Mouse (Mus musculus) hindbrain, embryonic 13.5 days (tissue): Measurements from ENCODE around the gene Pidd1. TPM values are rescaled to one million over a fixed set of nuclear protein-coding genes. Genes with fewer than 3 reads are reported as not detected.
A peak's percentile ranks its signal among the peaks of the same experiment; 100 is the strongest.

Experiments
- ATAC-seq: fragments of 200-750 bp; cut with Nextera tagmentation; 2 replicates; pipeline ENCODE4 v1.8.0; 2017; ENCODE audit warnings: moderate TSS enrichment; ENCODE audit not compliant: low FRiP score
- H3K27ac ChIP-seq: fragments of 300-500 bp; sonication (generic); 2 replicates; pipeline ENCODE4 v1.5.1; 2015; ENCODE audit warnings: inconsistent platforms, mild to moderate bottlenecking, moderate library complexity
- H3K27me3 ChIP-seq: fragments of 300-500 bp; sonication (generic); 2 replicates; pipeline ENCODE4 v1.6.1; 2015; ENCODE audit warnings: mild to moderate bottlenecking, inconsistent platforms
- H3K36me3 ChIP-seq: fragments of 300-500 bp; sonication (generic); 2 replicates; pipeline ENCODE4 v1.6.1; 2015; ENCODE audit warnings: mild to moderate bottlenecking, inconsistent platforms
- H3K4me1 ChIP-seq: fragments of 300-500 bp; sonication (generic); replicated peaks from 2 replicates; pipeline ENCODE4 v1.6.1; 2015; ENCODE audit warnings: inconsistent platforms
- H3K4me2 ChIP-seq: fragments of 300-500 bp; sonication (generic); 2 replicates; pipeline ENCODE4 v1.6.1; 2015; ENCODE audit warnings: inconsistent platforms, mild to moderate bottlenecking, moderate library complexity
- H3K4me3 ChIP-seq: fragments of 300-500 bp; sonication (generic); 2 replicates; pipeline ENCODE4 v1.5.1; 2015; ENCODE audit warnings: mild to moderate bottlenecking, inconsistent platforms
- H3K9ac ChIP-seq: fragments of 300-500 bp; sonication (generic); 2 replicates; pipeline ENCODE4 v1.6.1; 2015; ENCODE audit warnings: mild to moderate bottlenecking, inconsistent platforms
- H3K9me3 ChIP-seq: fragments of 300-500 bp; sonication (generic); 2 replicates; pipeline ENCODE4 v1.6.1; 2016; ENCODE audit warnings: inconsistent platforms
- WGBS: fragments of 180-500 bp; shearing (Covaris S2); methylation state at CpG from one replicate; pipeline ENCODE4 v1.1.7; 2015; 5-methylcytosine and 5-hydroxymethylcytosine counted together
- polyA plus RNA-seq: library from polyadenylated mRNA; unstranded; fragments of >200 nt; fragmentation: Nextera tagmentation; extraction: Ambion mirVana; gene quantifications from 2 replicates; pipeline ENCODE4 v1.2.1, GENCODE M21; 2015

Gene Pidd1
- polyA plus RNA-seq, 1 experiment from 2014 or later = 4.9 TPM

DNA sequence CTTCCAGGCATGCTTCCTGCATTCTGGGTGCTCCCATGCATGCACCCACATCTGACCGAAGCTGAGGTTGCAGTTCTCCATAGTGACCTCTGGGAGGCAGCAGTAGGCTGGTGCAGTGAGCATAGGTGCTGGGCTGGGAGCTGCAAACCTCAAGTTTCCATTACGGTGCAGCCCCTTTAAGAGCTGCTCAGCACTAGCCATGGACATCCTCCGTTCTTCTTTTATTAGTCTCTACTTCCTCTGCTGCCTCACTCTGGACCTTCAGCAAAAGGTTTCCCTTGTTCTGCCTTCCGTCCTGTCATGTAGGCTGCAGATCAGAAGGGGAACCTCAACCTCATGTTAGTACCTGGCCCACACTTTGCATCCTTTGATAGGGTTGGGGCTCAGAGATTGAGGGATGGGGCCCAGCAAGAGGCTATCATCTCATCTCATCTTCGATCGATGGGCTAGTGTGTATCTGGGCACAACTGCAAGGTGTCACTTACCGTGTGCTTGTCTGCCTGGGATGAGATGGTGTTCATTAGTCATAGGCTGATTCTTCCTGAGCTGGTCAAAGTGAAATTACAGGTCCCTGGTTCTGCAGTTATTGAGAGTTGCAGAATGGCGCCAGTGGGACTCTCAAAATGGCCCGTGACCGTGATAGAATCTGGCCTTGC is 37.1 kb upstream of the Pidd1 start:
- Histone ChIP-seq H3K4me2 (peak overlapping the region; percentile 85), H3K27ac (peak overlapping the region; percentile 77), H3K4me3 (peak overlapping the region; percentile 61), H3K27me3 (peaks cover 41% of the 10 kb centered on the region), H3K4me1 (peaks cover 52% of the 10 kb centered on the region), H3K9ac (peak overlapping the region; percentile 79), H3K9me3 (no peaks in the 10 kb centered on the region), H3K36me3 (no peaks in the 10 kb centered on the region)
- peak; percentile 50 for ATAC-seq
- WGBS = 8% methylated on average over 10 of the region's 10 CpGs

DNA sequence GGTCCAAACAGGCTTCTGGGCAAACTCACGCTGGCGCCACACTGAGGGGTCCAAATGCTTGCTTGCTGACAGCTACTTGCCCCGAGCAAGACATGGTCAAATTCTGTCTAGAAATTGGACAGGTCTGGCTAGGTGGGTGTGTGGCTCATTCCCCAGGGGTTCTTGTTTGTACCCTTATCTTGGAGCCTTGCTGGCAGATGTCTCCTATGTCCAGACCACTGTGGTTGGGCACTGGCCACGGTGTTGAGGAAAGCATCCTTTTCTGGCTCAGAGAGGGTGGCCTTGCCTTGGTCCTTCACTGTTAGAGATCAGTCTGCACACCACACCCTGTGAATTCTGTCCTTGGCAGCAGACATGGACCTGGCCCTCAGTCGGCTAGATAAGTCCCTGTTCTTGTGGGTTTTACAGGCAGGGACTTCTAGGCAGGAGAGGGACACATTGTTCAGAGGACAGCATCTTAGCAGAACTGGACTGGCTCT is 34.5 kb upstream of the Pidd1 start:
- no peaks in the 10 kb centered on the region for H3K36me3 ChIP-seq
- H3K27ac ChIP-seq = no peak overlapping the region
- no peaks in the 10 kb centered on the region for H3K9me3 ChIP-seq
- 78% methylated on average over 5 of the region's 5 CpGs for WGBS
- H3K4me3 ChIP-seq = no peak overlapping the region
- H3K4me1 ChIP-seq = peaks cover 56% of the 10 kb centered on the region
- ATAC-seq = no peak
- 0 out of 2 replicates have a peak overlapping the region, but pooled peaks have one; percentile 43 for H3K9ac ChIP-seq
- H3K4me2 ChIP-seq = no peak overlapping the region
- H3K27me3 ChIP-seq = peaks cover 40% of the 10 kb centered on the region

GRCm38 (mm10) chr7:141477578-141478269 is 33.9 kb upstream of the Pidd1 start:
- no peak for ATAC-seq
- Histone ChIP-seq H3K27ac (no peak overlapping the region), H3K9me3 (no peaks in the 10 kb centered on the region), H3K4me2 (no peak overlapping the region), H3K36me3 (peaks cover 2% of the 10 kb centered on the region), H3K9ac (0 out of 2 replicates have a peak overlapping the region, but pooled peaks have one; percentile 43), H3K4me3 (no peak overlapping the region), H3K4me1 (peaks cover 54% of the 10 kb centered on the region), H3K27me3 (peaks cover 34% of the 10 kb centered on the region)
- WGBS = 73% methylated on average over 4 of the region's 4 CpGs

- peak overlapping the region; percentile 62 for H3K27ac ChIP-seq
- peak overlapping the region; percentile 63; the same call in 1 of the 2 replicates for H3K4me3 ChIP-seq
- 17% methylated on average over 7 of the region's 7 CpGs for WGBS
- H3K9ac ChIP-seq = 0 out of 2 replicates have a peak overlapping the region, but pooled peaks have one; percentile 8
- H3K36me3 ChIP-seq = peaks cover 10% of the 10 kb centered on the region
- H3K4me2 ChIP-seq = peak overlapping the region; percentile 85
- peaks cover 50% of the 10 kb centered on the region for H3K4me1 ChIP-seq
- H3K9me3 ChIP-seq = no peaks in the 10 kb centered on the region
- H3K27me3 ChIP-seq = peaks cover 31% of the 10 kb centered on the region
- ATAC-seq = no peak
These were observed 33.2 kb upstream of the Pidd1 start for GRCm38 (mm10) chr7:141476981-141477370.

DNA sequence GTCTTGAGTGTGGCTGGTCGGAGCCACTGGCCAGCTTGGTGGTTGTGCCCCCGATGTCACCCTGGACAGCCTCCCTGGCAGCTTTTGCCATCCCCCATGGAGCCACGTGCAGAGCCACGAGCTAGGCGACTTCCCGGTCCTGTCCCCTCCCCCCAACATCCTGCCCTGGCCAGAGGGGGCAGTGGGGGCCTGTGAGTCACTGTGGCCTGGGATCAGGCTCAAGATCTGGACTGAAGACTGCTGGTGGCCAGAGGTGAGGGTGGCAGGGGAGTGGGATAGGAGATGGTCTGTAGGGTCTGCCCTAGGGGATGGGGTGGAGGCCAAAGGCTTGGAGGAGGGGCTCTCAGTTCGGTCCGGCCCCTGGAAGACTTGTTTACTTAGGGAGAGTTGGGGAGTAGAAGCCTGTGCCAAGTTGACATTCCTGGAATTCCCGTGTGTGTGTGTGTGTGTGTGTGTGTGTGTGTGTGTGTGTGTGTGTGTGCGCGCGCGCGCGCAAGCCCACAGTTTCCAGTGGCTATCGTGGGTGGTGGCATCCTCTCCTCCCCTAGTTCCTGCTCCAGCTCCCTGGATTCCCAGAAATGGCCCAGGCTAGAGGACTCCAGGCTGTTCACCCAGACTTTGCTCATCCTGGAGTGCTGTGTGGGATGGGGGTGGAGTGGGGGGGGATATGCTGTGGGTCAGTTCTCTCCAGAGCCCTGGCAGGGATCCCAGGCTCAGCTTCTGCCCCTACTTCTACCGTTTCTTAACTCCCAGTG is 32.6 kb upstream of the Pidd1 start:
- ATAC-seq = peak; percentile 19
- peak overlapping the region; percentile 63 for H3K4me3 ChIP-seq
- H3K9ac ChIP-seq = peak overlapping the region; percentile 8; the same call in 1 of the 2 replicates
- H3K9me3 ChIP-seq = no peaks in the 10 kb centered on the region
- H3K4me2 ChIP-seq = peak overlapping the region; percentile 85
- peak overlapping the region; percentile 62 for H3K27ac ChIP-seq
- H3K4me1 ChIP-seq = peaks cover 45% of the 10 kb centered on the region
- 4% methylated on average over 11 of the region's 17 CpGs for WGBS
- peaks cover 13% of the 10 kb centered on the region for H3K36me3 ChIP-seq
- peaks cover 31% of the 10 kb centered on the region for H3K27me3 ChIP-seq

DNA sequence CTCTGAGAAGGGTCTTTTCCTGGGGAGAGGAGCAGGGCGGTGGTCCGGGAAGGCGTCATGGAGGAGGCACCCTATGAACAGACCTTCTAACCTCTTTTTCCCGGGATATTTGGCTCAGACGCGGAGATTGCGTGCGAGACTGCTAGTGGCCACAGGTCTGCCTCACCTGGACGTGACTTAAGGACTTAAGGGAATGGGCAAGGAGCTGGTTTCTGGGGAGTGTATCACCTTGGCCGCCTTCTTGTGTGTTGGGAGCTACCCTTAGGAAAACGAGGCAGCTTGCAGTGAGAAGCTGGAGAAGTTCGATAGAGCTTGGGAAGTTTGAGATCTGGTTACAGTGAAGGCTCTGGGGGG is 32.0 kb upstream of the Pidd1 start:
- peaks cover 19% of the 10 kb centered on the region for H3K36me3 ChIP-seq
- H3K4me2 ChIP-seq = peak overlapping the region; percentile 85
- peak overlapping the region; percentile 63 for H3K4me3 ChIP-seq
- 2% methylated on average over 12 of the region's 12 CpGs for WGBS
- peak overlapping the region; percentile 84 for H3K9ac ChIP-seq
- no peaks in the 10 kb centered on the region for H3K9me3 ChIP-seq
- H3K4me1 ChIP-seq = peaks cover 42% of the 10 kb centered on the region
- 0 out of 2 replicates have a peak overlapping the region, but pooled peaks have one; percentile 62 for H3K27ac ChIP-seq
- peaks cover 31% of the 10 kb centered on the region for H3K27me3 ChIP-seq
- ATAC-seq = no peak

- Histone ChIP-seq H3K4me1 (peaks cover 43% of the 10 kb centered on the region), H3K9ac (peak within 1 kb of the TSS; percentile 84), H3K27ac (peak within 1 kb of the TSS; percentile 88), H3K4me3 (peak within 1 kb of the TSS; percentile 63), H3K9me3 (no peaks in the 10 kb centered on the region), H3K4me2 (peak within 1 kb of the TSS; percentile 85), H3K27me3 (peaks cover 30% of the 10 kb centered on the region), H3K36me3 (peaks cover 25% of the 10 kb centered on the region)
- ATAC-seq = peak; percentile 83
- under 1% methylated on average over 85 of the region's 87 CpGs for WGBS
These were observed 31.4 kb upstream of the Pidd1 start, which contains the start of the genes Polr2l and Tspan4 for GRCm38 (mm10) chr7:141475011-141475804. Polr2l (minus strand) TSS chr7:141475132. Tspan4 (plus strand) TSS chr7:141475240.

DNA sequence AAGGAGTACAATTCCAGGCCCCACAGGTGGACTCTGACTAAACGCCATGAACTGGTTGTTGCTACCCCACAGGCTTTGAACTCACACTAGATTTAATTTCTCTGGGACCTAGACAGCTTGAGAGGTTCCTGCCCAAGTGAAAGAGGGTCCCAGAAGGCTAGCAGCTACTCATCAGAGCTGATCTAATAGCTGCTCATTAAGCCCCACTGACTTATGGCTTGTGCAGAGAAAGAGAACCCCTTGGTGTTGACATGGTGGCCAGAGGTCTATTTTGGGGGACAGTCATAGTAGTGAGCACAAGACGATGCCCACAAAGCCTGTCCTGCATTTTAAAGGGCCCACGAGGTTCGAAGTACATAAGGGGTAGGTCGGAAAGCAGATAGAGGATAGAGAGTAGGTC is 30.3 kb upstream of the Pidd1 start:
- Histone ChIP-seq H3K4me1 (peaks cover 53% of the 10 kb centered on the region), H3K36me3 (peaks cover 35% of the 10 kb centered on the region), H3K4me2 (peak overlapping the region; percentile 85), H3K27me3 (peaks cover 28% of the 10 kb centered on the region), H3K4me3 (peak overlapping the region; percentile 63), H3K27ac (no peak overlapping the region), H3K9ac (peak overlapping the region; percentile 84), H3K9me3 (no peaks in the 10 kb centered on the region)
- ATAC-seq = no peak
- 11% methylated on average over 5 of the region's 5 CpGs for WGBS

DNA sequence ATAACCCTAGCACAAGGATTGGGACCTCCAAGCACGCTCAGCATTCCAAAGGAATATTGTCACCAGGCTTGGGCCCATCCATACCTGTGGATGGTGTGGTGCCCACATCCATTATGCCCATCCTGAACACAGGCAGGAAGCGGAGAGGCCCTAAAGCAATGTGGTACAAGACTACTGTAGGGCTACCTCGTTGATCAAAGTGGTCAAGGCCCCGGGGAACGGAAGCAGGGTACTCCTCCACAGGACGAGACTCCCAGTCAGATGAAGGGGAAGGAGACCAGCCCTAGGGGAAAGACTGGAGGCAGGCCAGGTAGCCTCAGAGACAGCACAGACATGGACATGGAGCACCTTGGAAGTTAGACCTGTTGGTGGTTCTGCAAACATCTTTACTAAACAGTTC is 28.9 kb upstream of the Pidd1 start:
- Histone ChIP-seq H3K27me3 (peaks cover 23% of the 10 kb centered on the region), H3K36me3 (peaks cover 35% of the 10 kb centered on the region), H3K9me3 (no peaks in the 10 kb centered on the region), H3K4me1 (peaks cover 67% of the 10 kb centered on the region), H3K9ac (no peak overlapping the region), H3K27ac (no peak overlapping the region), H3K4me3 (no peak overlapping the region), H3K4me2 (no peak overlapping the region)
- ATAC-seq = no peak
- 91% methylated on average over 6 of the region's 6 CpGs for WGBS

GRCm38 (mm10) chr7:141472226-141472625 is 28.4 kb upstream of the Pidd1 start:
- no peak overlapping the region for H3K27ac ChIP-seq
- H3K9me3 ChIP-seq = no peaks in the 10 kb centered on the region
- H3K9ac ChIP-seq = 0 out of 2 replicates have a peak overlapping the region, but pooled peaks have one; percentile 13
- no peak overlapping the region for H3K4me2 ChIP-seq
- ATAC-seq = no peak
- peaks cover 72% of the 10 kb centered on the region for H3K4me1 ChIP-seq
- H3K36me3 ChIP-seq = peaks cover 35% of the 10 kb centered on the region
- peaks cover 18% of the 10 kb centered on the region for H3K27me3 ChIP-seq
- H3K4me3 ChIP-seq = no peak overlapping the region
- 83% methylated on average over 6 of the region's 6 CpGs for WGBS

- Histone ChIP-seq H3K27ac (no peak overlapping the region), H3K4me3 (no peak overlapping the region), H3K4me1 (peaks cover 72% of the 10 kb centered on the region), H3K36me3 (peaks cover 35% of the 10 kb centered on the region), H3K27me3 (peaks cover 18% of the 10 kb centered on the region), H3K9ac (no peak overlapping the region), H3K4me2 (no peak overlapping the region), H3K9me3 (no peaks in the 10 kb centered on the region)
- WGBS = 94% methylated on average over 1 of the region's 1 CpGs
- no peak for ATAC-seq
These were observed 27.4 kb upstream of the Pidd1 start for GRCm38 (mm10) chr7:141471236-141471635.
